Mouse (Mus musculus): ENCODE measurements around the gene Gm9945. TPM values are rescaled to one million over a fixed set of nuclear protein-coding genes. Genes with fewer than 3 reads are reported as not detected.

Gene Gm9945
- polyA plus RNA-seq, 1 experiment: not detected

DNA sequence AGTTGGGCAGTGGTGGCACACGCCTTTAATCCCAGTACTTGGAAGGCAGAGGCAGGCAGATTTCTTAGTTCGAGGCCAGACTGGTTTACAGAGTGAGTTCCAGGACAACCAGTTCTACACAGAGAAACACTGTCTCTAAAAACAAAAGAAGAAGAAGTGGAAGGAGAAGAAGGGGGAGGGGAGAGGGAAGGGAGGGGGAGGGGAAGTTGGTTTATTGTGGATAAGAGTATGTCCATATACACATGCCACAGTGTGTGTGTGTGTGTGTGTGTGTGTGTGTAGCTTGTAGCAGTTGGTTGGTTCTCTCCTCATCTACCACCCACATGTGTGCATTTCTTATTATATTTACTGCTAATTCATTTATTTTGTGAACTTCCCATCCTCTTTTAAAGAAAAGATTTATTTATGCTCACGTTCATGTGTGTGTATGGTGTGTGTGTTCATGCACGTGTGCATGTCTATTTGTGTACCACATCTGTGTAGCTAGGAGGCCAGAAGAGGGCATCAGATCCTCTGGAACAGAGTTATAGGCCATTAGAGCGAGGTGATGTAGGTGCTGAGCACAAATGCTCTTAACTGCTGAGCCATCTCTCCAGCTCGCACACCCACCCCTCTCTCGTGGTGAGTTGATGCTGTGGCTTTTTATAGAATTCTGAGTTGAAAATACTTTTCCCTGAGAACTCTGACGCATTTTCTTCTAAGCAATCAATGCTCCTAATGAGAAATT is 22.2 kb downstream of the Gm9945 start:
- no peak overlapping the region for H3K27ac ChIP-seq (ENCODE audit: control insufficient read depth, insufficient read depth, low read length)
- H3K27me3 ChIP-seq (ENCODE audit: control insufficient read depth, insufficient read depth, low read length): no peaks in the 10 kb centered on the region
- WGBS: 64% methylated on average over 8 of the region's 8 CpGs
- TF ChIP-seq POLR2A (IDR thresholded peaks at IDR 0.05; ENCODE audit: control insufficient read depth, extremely low read depth, insufficient read depth, low read length, poor library complexity) (no peak), CTCF (IDR thresholded peaks at IDR 0.05; ENCODE audit: borderline replicate concordance, control insufficient read depth, extremely low read depth, insufficient read depth, low read length, poor library complexity) (no peak)
- DNase-seq: no peak
- no peaks in the 10 kb centered on the region for H3K36me3 ChIP-seq (ENCODE audit: control insufficient read depth, insufficient read depth, low read length)
- peaks cover 3% of the 10 kb centered on the region for H3K4me1 ChIP-seq (replicated peaks; ENCODE audit: control insufficient read depth, insufficient read depth, low read length)
- H3K4me3 ChIP-seq (ENCODE audit: control insufficient read depth, insufficient read depth, low read length): no peak overlapping the region

DNA sequence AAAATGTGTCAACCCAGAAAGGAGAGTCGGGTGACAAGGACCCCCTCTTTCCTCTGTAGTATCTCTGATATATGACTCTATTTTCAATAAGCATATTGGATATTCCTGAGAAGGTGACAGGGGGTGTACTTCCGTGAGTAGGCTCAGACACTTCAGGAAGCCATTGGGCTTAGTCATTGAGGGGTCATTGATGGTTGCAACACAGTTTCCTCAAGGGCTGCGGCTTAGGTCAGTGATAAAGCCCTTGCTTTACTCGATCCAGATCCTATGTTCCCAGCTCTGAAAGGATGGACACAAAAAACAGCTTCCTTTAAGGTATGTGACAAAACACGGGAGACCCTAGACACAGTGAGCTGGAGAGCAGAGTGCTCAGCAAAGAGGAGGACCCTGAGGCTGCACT is 23.8 kb downstream of the Gm9945 start:
- Histone ChIP-seq H3K4me3 (ENCODE audit: control insufficient read depth, insufficient read depth, low read length) (no peak overlapping the region), H3K36me3 (ENCODE audit: control insufficient read depth, insufficient read depth, low read length) (no peaks in the 10 kb centered on the region), H3K27ac (ENCODE audit: control insufficient read depth, insufficient read depth, low read length) (no peak overlapping the region), H3K27me3 (ENCODE audit: control insufficient read depth, insufficient read depth, low read length) (no peaks in the 10 kb centered on the region), H3K4me1 (replicated peaks; ENCODE audit: control insufficient read depth, insufficient read depth, low read length) (no peaks in the 10 kb centered on the region)
- WGBS: 86% methylated on average over 5 of the region's 5 CpGs
- no peak for DNase-seq
- no peak for TF ChIP-seq CTCF (IDR thresholded peaks at IDR 0.05; ENCODE audit: borderline replicate concordance, control insufficient read depth, extremely low read depth, insufficient read depth, low read length, poor library complexity)
- TF ChIP-seq POLR2A (IDR thresholded peaks at IDR 0.05; ENCODE audit: control insufficient read depth, extremely low read depth, insufficient read depth, low read length, poor library complexity): no peak

DNA sequence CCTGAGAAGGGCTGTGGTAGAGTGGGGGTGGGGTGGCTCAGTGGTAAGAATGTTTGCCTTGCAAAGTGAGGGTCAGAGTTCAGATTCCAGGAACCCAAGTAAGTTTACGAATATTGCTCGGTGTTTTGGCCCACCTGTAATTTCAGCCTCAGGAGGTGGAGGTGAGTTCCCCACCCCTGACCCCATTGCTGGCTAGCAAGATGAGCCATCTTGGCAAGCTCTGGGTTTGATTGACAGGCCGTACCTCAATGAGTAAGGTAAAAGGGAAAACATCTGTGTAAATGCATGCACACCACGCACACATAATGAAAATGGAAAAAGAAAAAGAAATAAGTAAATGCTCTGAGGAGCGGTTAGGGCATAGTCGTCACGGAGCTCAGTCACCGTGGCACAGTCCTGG is 24.4 kb downstream of the Gm9945 start:
- Histone ChIP-seq H3K36me3 (ENCODE audit: control insufficient read depth, insufficient read depth, low read length) (no peaks in the 10 kb centered on the region), H3K27me3 (ENCODE audit: control insufficient read depth, insufficient read depth, low read length) (no peaks in the 10 kb centered on the region), H3K4me3 (ENCODE audit: control insufficient read depth, insufficient read depth, low read length) (no peak overlapping the region), H3K27ac (ENCODE audit: control insufficient read depth, insufficient read depth, low read length) (no peak overlapping the region), H3K4me1 (replicated peaks; ENCODE audit: control insufficient read depth, insufficient read depth, low read length) (no peaks in the 10 kb centered on the region)
- WGBS: 96% methylated on average over 8 of the region's 8 CpGs
- no peak for DNase-seq
- TF ChIP-seq POLR2A (IDR thresholded peaks at IDR 0.05; ENCODE audit: control insufficient read depth, extremely low read depth, insufficient read depth, low read length, poor library complexity) (no peak), CTCF (IDR thresholded peaks at IDR 0.05; ENCODE audit: borderline replicate concordance, control insufficient read depth, extremely low read depth, insufficient read depth, low read length, poor library complexity) (no peak)

DNA sequence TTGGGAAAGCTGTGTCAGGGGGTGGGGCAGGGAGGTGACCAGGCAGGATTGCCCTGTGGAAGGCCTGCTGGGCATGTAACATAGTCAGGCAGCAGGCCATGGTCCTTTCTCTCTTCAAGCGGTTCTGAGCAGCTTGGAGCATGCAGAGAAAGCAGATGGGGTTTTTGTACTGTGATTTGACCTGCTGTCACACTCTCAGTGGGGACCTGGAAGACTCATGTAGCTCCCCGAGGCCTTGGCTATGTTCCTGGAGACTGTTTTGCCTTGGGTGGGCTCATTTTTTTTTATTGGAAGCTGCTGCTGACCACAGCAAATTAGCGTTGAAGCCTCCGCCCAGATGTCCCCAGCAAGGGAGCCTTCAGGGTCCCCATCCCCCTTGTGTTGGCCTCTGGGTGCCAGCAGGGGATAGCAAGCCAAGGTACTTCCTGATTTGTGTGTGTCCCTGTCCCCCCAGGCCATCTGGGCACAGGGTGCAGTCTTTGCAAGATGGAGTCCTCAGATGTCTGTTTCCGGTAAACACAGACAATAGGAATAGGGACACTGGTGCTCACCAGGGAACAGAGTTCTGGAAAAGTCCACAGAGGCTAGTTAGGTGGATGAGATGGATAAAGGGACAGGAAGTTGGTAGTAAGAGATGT is 25.2 kb downstream of the Gm9945 start:
- H3K36me3 ChIP-seq (ENCODE audit: control insufficient read depth, insufficient read depth, low read length): no peaks in the 10 kb centered on the region
- no peaks in the 10 kb centered on the region for H3K4me1 ChIP-seq (replicated peaks; ENCODE audit: control insufficient read depth, insufficient read depth, low read length)
- no peak for DNase-seq
- 91% methylated on average over 5 of the region's 5 CpGs for WGBS
- H3K27ac ChIP-seq (ENCODE audit: control insufficient read depth, insufficient read depth, low read length): no peak overlapping the region
- TF ChIP-seq POLR2A (IDR thresholded peaks at IDR 0.05; ENCODE audit: control insufficient read depth, extremely low read depth, insufficient read depth, low read length, poor library complexity) (no peak), CTCF (IDR thresholded peaks at IDR 0.05; ENCODE audit: borderline replicate concordance, control insufficient read depth, extremely low read depth, insufficient read depth, low read length, poor library complexity) (no peak)
- no peaks in the 10 kb centered on the region for H3K27me3 ChIP-seq (ENCODE audit: control insufficient read depth, insufficient read depth, low read length)
- H3K4me3 ChIP-seq (ENCODE audit: control insufficient read depth, insufficient read depth, low read length): no peak overlapping the region

DNA sequence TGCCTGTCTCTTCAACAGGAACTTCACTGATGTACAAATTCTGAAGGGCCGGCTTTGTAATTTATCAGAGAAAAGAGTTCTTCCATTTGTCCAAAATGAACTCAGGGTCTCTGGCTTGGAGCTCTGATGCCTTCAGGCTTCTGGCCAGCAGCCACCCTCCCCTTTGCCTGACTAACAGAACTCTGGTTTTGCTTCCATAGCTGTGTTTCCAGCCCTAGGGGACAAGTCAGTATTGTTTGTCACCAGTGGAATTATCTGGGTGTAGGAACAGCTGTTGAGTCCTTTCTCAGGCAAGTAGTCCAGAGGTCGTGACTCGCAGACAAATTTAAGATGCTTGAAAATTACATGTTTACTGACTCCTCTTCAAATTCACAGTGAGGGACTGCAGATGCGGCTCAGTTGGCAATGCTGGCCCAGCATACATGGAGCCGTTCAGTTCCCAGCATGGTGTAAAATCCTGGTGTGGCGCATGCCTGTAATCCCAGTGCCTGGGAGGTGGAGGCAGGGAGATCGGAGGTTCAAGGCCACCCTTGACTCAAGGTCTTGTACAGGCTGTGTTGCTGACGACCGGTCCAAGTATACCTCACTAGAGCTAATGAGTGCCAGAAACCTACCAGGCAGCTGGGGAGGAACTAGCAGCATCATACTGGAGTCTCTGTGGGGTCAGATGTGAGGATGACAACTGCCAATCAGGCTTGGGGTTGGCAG is 27.3 kb downstream of the Gm9945 start:
- Histone ChIP-seq H3K36me3 (ENCODE audit: control insufficient read depth, insufficient read depth, low read length) (no peaks in the 10 kb centered on the region), H3K4me3 (ENCODE audit: control insufficient read depth, insufficient read depth, low read length) (no peak overlapping the region), H3K4me1 (replicated peaks; ENCODE audit: control insufficient read depth, insufficient read depth, low read length) (no peaks in the 10 kb centered on the region), H3K27me3 (ENCODE audit: control insufficient read depth, insufficient read depth, low read length) (no peaks in the 10 kb centered on the region), H3K27ac (ENCODE audit: control insufficient read depth, insufficient read depth, low read length) (no peak overlapping the region)
- 96% methylated on average over 9 of the region's 9 CpGs for WGBS
- no peak for TF ChIP-seq CTCF (IDR thresholded peaks at IDR 0.05; ENCODE audit: borderline replicate concordance, control insufficient read depth, extremely low read depth, insufficient read depth, low read length, poor library complexity)
- TF ChIP-seq POLR2A (IDR thresholded peaks at IDR 0.05; ENCODE audit: control insufficient read depth, extremely low read depth, insufficient read depth, low read length, poor library complexity): no peak
- DNase-seq: no peak

DNA sequence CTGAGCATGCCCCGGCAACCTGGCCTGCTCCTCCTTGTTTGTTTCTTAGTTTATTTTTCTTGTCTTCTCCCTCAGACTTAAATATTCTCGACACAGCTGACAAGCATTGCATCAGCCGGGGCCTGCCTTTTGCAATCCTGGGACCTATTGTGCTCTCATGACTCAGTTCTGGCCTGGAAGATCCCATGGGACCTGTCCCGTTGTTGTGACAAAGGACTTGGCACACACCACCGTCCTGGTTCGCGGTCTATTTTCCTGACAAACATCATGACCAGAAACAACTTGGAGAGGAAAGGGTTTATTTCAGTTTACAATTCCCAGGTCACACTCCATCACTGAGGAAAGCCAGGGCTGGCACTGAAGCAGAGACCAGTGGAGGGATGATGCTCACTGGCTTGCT is 28.2 kb downstream of the Gm9945 start:
- Histone ChIP-seq H3K4me3 (ENCODE audit: control insufficient read depth, insufficient read depth, low read length) (no peak overlapping the region), H3K4me1 (replicated peaks; ENCODE audit: control insufficient read depth, insufficient read depth, low read length) (no peaks in the 10 kb centered on the region), H3K27me3 (ENCODE audit: control insufficient read depth, insufficient read depth, low read length) (no peaks in the 10 kb centered on the region), H3K27ac (ENCODE audit: control insufficient read depth, insufficient read depth, low read length) (no peak overlapping the region), H3K36me3 (ENCODE audit: control insufficient read depth, insufficient read depth, low read length) (no peaks in the 10 kb centered on the region)
- 89% methylated on average over 7 of the region's 7 CpGs for WGBS
- no peak for DNase-seq
- TF ChIP-seq POLR2A (IDR thresholded peaks at IDR 0.05; ENCODE audit: control insufficient read depth, extremely low read depth, insufficient read depth, low read length, poor library complexity): no peak
- TF ChIP-seq CTCF (IDR thresholded peaks at IDR 0.05; ENCODE audit: borderline replicate concordance, control insufficient read depth, extremely low read depth, insufficient read depth, low read length, poor library complexity): no peak

Data from thymus, adult 2 months (tissue).